Mouse (Mus musculus): ENCODE measurements at regions not wholly inside any gene's neighbourhood (a gene's known extent, or its start where the extent isn't known, plus 50 kb on each side); places are given as distances from the start of the nearest gene placed in this dataset.

- TF ChIP-seq CTCF (IDR thresholded peaks at IDR 0.05; ENCODE audit: insufficient read depth, low read length) (no peak), POLR2A (IDR thresholded peaks at IDR 0.05; ENCODE audit: borderline replicate concordance, extremely low read depth, low read depth, low read length) (no peak)
These were observed 53.1 kb upstream of the Aldh1a3 start for GRCm38 (mm10) chr7:66480446-66480845.

All from lung, adult 2 months (tissue).